Mouse (Mus musculus) neural tube, embryonic 12.5 days (tissue): ENCODE results near the gene Tom1. TPM values are rescaled to one million over a fixed set of nuclear protein-coding genes. Genes with fewer than 3 reads are reported as not detected.

Source experiments
- ATAC-seq: fragments of 200-750 bp; cut with Nextera tagmentation; 2 replicates; pipeline ENCODE4 v1.8.0; 2017; ENCODE audit warnings: low read depth, mild to moderate bottlenecking, moderate TSS enrichment, moderate library complexity; ENCODE audit not compliant: low FRiP score
- H3K27ac ChIP-seq: fragments of 300-500 bp; sonication (generic); 2 replicates; pipeline ENCODE4 v1.5.1; 2016
- H3K27me3 ChIP-seq: fragments of 300-500 bp; sonication (generic); replicated peaks from 2 replicates; pipeline ENCODE4 v1.6.1; 2016; ENCODE audit warnings: mild to moderate bottlenecking
- H3K36me3 ChIP-seq: fragments of 300-500 bp; sonication (generic); 2 replicates; pipeline ENCODE4 v1.6.1; 2016; ENCODE audit warnings: mild to moderate bottlenecking
- H3K4me1 ChIP-seq: fragments of 300-500 bp; sonication (generic); 2 replicates; pipeline ENCODE4 v1.6.1; 2016
- H3K4me2 ChIP-seq: fragments of 300-500 bp; sonication (generic); replicated peaks from 2 replicates; pipeline ENCODE4 v1.6.1; 2016; ENCODE audit warnings: mild to moderate bottlenecking
- H3K4me3 ChIP-seq: fragments of 300-500 bp; sonication (generic); 2 replicates; pipeline ENCODE4 v1.5.1; 2016
- H3K9ac ChIP-seq: fragments of 300-500 bp; sonication (generic); 2 replicates; pipeline ENCODE4 v1.6.1; 2016; ENCODE audit warnings: mild to moderate bottlenecking
- H3K9me3 ChIP-seq: fragments of 300-500 bp; sonication (generic); 2 replicates; pipeline ENCODE4 v1.6.1; 2016; ENCODE audit warnings: mild to moderate bottlenecking
- WGBS: fragments of 180-500 bp; shearing (Covaris S2); methylation state at CpG from one replicate; pipeline ENCODE4 v1.1.7; 2016; 5-methylcytosine and 5-hydroxymethylcytosine counted together
- polyA plus RNA-seq: library from polyadenylated mRNA; unstranded; fragments of >200 nt; fragmentation: Nextera tagmentation; extraction: Ambion mirVana; gene quantifications from 2 replicates; pipeline ENCODE4 v1.2.1, GENCODE M21; 2016

Gene Tom1
- polyA plus RNA-seq, 1 experiment from 2014 or later, result 32.1 TPM

- 48% methylated on average over 5 of the region's 5 CpGs for whole genome bisulfite sequencing
- peaks cover 27% of the 10 kb centered on the region for H3K36me3 ChIP-seq
Measured at GRCm38 (mm10) chr8:75018274-75018972, 15.1 kb upstream of the Tom1 start.

GRCm38 (mm10) chr8:75023660-75024316, 9.7 kb upstream of the Tom1 start:
- H3K4me1 ChIP-seq, result no peaks in the 10 kb centered on the region
- ATAC-seq, result no peak
- no peaks in the 10 kb centered on the region for H3K9me3 ChIP-seq
- 93% methylated on average over 3 of the region's 3 CpGs for WGBS
- H3K27ac ChIP-seq, result no peak overlapping the region
- no peak overlapping the region for H3K4me2 ChIP-seq
- no peak overlapping the region for H3K9ac ChIP-seq
- no peak overlapping the region for H3K4me3 ChIP-seq
- peaks cover 72% of the 10 kb centered on the region for H3K36me3 ChIP-seq
- H3K27me3 ChIP-seq, result no peaks in the 10 kb centered on the region

More at GRCm38 (mm10) chr8:75018274-75018972, 15.1 kb upstream of the Tom1 start:
- Histone ChIP-seq H3K4me3 (no peak overlapping the region), H3K27me3 (no peaks in the 10 kb centered on the region), H3K9me3 (no peaks in the 10 kb centered on the region), H3K27ac (no peak overlapping the region), H3K4me1 (no peaks in the 10 kb centered on the region), H3K4me2 (no peak overlapping the region), H3K9ac (no peak overlapping the region)
- ATAC-seq, result no peak

DNA sequence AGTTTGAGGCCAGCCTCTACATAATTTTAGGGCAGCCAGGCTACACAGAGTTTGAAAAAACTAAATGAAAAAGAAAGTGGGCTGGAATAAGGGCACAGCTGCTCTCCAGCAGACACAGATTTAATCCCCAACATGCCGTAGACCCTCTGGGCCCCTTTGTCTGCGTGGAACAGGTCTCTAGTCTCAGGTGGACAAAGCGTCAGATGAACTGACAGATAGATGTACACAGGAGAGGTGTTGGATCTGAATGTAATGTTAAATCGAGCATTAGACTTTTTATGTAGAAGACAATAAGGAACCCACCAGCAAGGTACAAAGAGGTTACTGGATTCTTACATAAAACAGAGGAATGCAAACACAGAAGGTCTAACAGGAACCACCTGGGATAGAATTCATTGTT, 7.7 kb upstream of the Tom1 start:
- Histone ChIP-seq H3K9me3 (no peaks in the 10 kb centered on the region), H3K4me2 (no peak overlapping the region), H3K4me3 (no peak overlapping the region), H3K36me3 (peaks cover 77% of the 10 kb centered on the region), H3K4me1 (no peaks in the 10 kb centered on the region), H3K27me3 (no peaks in the 10 kb centered on the region), H3K27ac (no peak overlapping the region), H3K9ac (no peak overlapping the region)
- no peak for ATAC-seq
- WGBS, result 94% methylated on average over 4 of the region's 4 CpGs

GRCm38 (mm10) chr8:75030453-75031024, 3.0 kb upstream of the Tom1 start:
- no peak for ATAC-seq

DNA sequence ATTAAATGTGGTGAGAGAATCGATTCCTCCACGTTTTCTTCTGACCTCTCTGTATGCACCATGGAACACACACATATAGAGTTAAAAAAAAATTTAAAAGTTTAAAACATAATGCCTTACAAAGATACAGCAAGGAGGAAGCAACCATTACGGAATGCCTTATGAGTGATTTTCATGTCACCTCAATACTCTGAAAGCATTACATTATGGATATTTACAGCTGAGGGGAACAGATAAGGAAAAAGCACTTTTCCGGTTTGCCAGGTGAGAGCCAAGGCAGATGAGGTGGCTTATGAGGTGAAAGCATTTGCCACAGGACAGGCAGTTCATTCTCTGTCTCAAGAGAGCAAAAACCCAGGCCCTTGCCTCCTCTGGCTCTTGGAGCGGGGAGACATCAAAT, 544 bp upstream of the Tom1 start:
- WGBS, result 71% methylated on average over 5 of the region's 5 CpGs
- Histone ChIP-seq H3K4me1 (peaks cover 4% of the 10 kb centered on the region; the same call in 1 of the 2 replicates), H3K27ac (no peak overlapping the region), H3K27me3 (no peaks in the 10 kb centered on the region), H3K36me3 (peaks cover 18% of the 10 kb centered on the region), H3K9me3 (no peaks in the 10 kb centered on the region), H3K9ac (no peak overlapping the region), H3K4me2 (peak overlapping the region; percentile 74), H3K4me3 (peak overlapping the region; percentile 58)
- no peak for ATAC-seq

More at GRCm38 (mm10) chr8:75030453-75031024, 3.0 kb upstream of the Tom1 start:
- no peak overlapping the region for H3K27ac ChIP-seq
- H3K4me2 ChIP-seq, result no peak overlapping the region
- no peaks in the 10 kb centered on the region for H3K27me3 ChIP-seq
- WGBS, result 94% methylated on average over 3 of the region's 3 CpGs
- no peaks in the 10 kb centered on the region for H3K9me3 ChIP-seq
- no peak overlapping the region for H3K4me3 ChIP-seq
- H3K4me1 ChIP-seq, result peaks cover 4% of the 10 kb centered on the region; the same call in 1 of the 2 replicates
- H3K36me3 ChIP-seq, result peaks cover 35% of the 10 kb centered on the region
- no peak overlapping the region for H3K9ac ChIP-seq

DNA sequence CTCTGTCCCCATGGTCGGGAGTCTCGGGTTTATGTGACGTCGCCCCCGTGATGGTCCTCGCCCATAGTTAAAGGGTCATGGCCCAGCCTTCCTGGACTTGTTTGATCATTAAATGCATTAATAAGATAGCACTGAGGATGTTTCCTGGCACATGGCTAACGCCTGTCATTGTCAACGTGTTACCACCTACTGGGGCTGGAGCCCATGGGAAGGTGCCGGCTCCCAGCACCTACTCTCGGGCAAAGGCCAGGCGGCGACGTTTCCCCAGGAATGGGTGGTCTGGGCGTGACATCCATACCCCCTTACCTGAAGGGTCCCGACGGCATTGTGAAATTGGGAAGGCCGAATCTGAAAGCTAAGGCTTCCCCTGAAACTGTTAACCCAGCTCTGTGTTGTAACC, 780 bp downstream of the Tom1 start:
- peak overlapping the region; percentile 42 for H3K9ac ChIP-seq
- peaks cover 6% of the 10 kb centered on the region for H3K36me3 ChIP-seq
- H3K27ac ChIP-seq, result no peak overlapping the region
- peak overlapping the region; percentile 74 for H3K4me2 ChIP-seq
- H3K4me1 ChIP-seq, result peaks cover 4% of the 10 kb centered on the region; the same call in 1 of the 2 replicates
- no peak for ATAC-seq
- 2% methylated on average over 17 of the region's 17 CpGs for WGBS
- no peaks in the 10 kb centered on the region for H3K27me3 ChIP-seq
- no peaks in the 10 kb centered on the region for H3K9me3 ChIP-seq
- H3K4me3 ChIP-seq, result peak overlapping the region; percentile 58

- H3K4me1 ChIP-seq, result peaks cover 4% of the 10 kb centered on the region; the same call in 1 of the 2 replicates
- H3K9me3 ChIP-seq, result no peaks in the 10 kb centered on the region
- H3K27me3 ChIP-seq, result no peaks in the 10 kb centered on the region
- ATAC-seq, result no peak
- no peak overlapping the region for H3K27ac ChIP-seq
- H3K4me3 ChIP-seq, result no peak overlapping the region
- no peak overlapping the region for H3K4me2 ChIP-seq
- H3K36me3 ChIP-seq, result no peaks in the 10 kb centered on the region
- no peak overlapping the region for H3K9ac ChIP-seq
Measured at GRCm38 (mm10) chr8:75035640-75036039, 2.1 kb downstream of the Tom1 start.

GRCm38 (mm10) chr8:75038497-75038896, 5.0 kb downstream of the Tom1 start:
- Histone ChIP-seq H3K9me3 (no peaks in the 10 kb centered on the region), H3K4me3 (no peak overlapping the region), H3K27me3 (no peaks in the 10 kb centered on the region), H3K27ac (no peak overlapping the region), H3K36me3 (no peaks in the 10 kb centered on the region), H3K4me2 (no peak overlapping the region), H3K4me1 (peaks cover 4% of the 10 kb centered on the region; the same call in 1 of the 2 replicates), H3K9ac (no peak overlapping the region)
- ATAC-seq, result no peak

DNA sequence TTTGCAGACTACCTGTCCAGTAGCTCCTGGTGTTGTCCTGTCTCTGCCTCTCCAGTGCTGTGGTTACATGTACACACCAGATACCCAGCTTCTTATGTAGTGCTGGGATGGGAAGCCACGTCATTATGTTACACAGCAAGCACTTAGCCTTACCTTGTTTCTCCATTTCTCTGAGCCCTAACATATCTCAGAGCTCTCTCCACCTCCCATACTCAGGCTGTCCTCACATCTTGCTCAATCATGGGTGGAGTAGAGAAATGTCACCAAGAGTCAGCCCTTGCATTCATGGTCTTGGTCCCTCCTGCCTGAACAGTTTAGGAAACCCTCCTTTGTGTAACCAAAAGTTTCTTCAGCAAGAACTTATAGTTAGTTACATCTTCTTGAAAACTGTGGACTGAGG, 6.2 kb downstream of the Tom1 start:
- Histone ChIP-seq H3K4me1 (no peaks in the 10 kb centered on the region), H3K4me3 (no peak overlapping the region)
- WGBS, result 83% methylated on average over 1 of the region's 1 CpGs

GRCm38 (mm10) chr8:75042171-75042570, 8.7 kb downstream of the Tom1 start:
- H3K4me1 ChIP-seq, result no peaks in the 10 kb centered on the region
- H3K36me3 ChIP-seq, result no peaks in the 10 kb centered on the region
- ATAC-seq, result no peak
- 85% methylated on average over 2 of the region's 2 CpGs for WGBS
- no peaks in the 10 kb centered on the region for H3K27me3 ChIP-seq
- H3K9me3 ChIP-seq, result no peaks in the 10 kb centered on the region
- H3K27ac ChIP-seq, result no peak overlapping the region
- no peak overlapping the region for H3K4me2 ChIP-seq
- no peak overlapping the region for H3K4me3 ChIP-seq
- no peak overlapping the region for H3K9ac ChIP-seq

More for the DNA sequence above, 6.2 kb downstream of the Tom1 start:
- H3K27me3 ChIP-seq, result no peaks in the 10 kb centered on the region
- ATAC-seq, result no peak
- H3K27ac ChIP-seq, result no peak overlapping the region
- no peaks in the 10 kb centered on the region for H3K36me3 ChIP-seq
- H3K9ac ChIP-seq, result no peak overlapping the region
- no peaks in the 10 kb centered on the region for H3K9me3 ChIP-seq
- H3K4me2 ChIP-seq, result no peak overlapping the region

- no peak overlapping the region for H3K4me2 ChIP-seq
- H3K9me3 ChIP-seq, result no peaks in the 10 kb centered on the region
- no peak overlapping the region for H3K9ac ChIP-seq
- ATAC-seq, result no peak
- no peaks in the 10 kb centered on the region for H3K36me3 ChIP-seq
- 89% methylated on average over 1 of the region's 1 CpGs for WGBS
- no peak overlapping the region for H3K27ac ChIP-seq
- no peaks in the 10 kb centered on the region for H3K27me3 ChIP-seq
- H3K4me3 ChIP-seq, result no peak overlapping the region
- no peaks in the 10 kb centered on the region for H3K4me1 ChIP-seq
Measured at GRCm38 (mm10) chr8:75042974-75043373, 9.5 kb downstream of the Tom1 start.

GRCm38 (mm10) chr8:75046303-75046702, 12.8 kb downstream of the Tom1 start:
- 78% methylated on average over 1 of the region's 1 CpGs for WGBS
- Histone ChIP-seq H3K27ac (no peak overlapping the region), H3K4me3 (no peak overlapping the region), H3K9ac (no peak overlapping the region), H3K27me3 (no peaks in the 10 kb centered on the region), H3K9me3 (no peaks in the 10 kb centered on the region), H3K4me2 (no peak overlapping the region), H3K36me3 (no peaks in the 10 kb centered on the region), H3K4me1 (no peaks in the 10 kb centered on the region)
- no peak for ATAC-seq
